Mouse (Mus musculus): ENCODE measurements around the gene Insl6.

Insl6 gene

GRCm38 (mm10) chr19:29354895-29355877 is 30.0 kb upstream of the Insl6 start:
- DNase-seq (ENCODE audit: low spot score), result peak; percentile 89

GRCm38 (mm10) chr19:29350991-29351390 is 25.8 kb upstream of the Insl6 start:
- DNase-seq (ENCODE audit: low spot score), result no peak

GRCm38 (mm10) chr19:29345636-29346035 is 20.5 kb upstream of the Insl6 start:
- DNase-seq (ENCODE audit: low spot score), result no peak

GRCm38 (mm10) chr19:29344868-29345267 is 19.7 kb upstream of the Insl6 start:
- no peak for DNase-seq (ENCODE audit: low spot score)

GRCm38 (mm10) chr19:29342281-29342680 is 17.1 kb upstream of the Insl6 start:
- no peak for DNase-seq (ENCODE audit: low spot score)

- DNase-seq (ENCODE audit: low spot score), result no peak
Measured at GRCm38 (mm10) chr19:29341029-29341428, 15.9 kb upstream of the Insl6 start.

- no peak for DNase-seq (ENCODE audit: low spot score)
Measured at GRCm38 (mm10) chr19:29336624-29337023, 11.5 kb upstream of the Insl6 start.

GRCm38 (mm10) chr19:29334068-29334745 is 9.1 kb upstream of the Insl6 start, which contains the start of gene Rln1:
Gene Rln1 (minus strand): TSS chr19:29334670.
- no peak for DNase-seq (ENCODE audit: low spot score)

GRCm38 (mm10) chr19:29326822-29327552 is 1.8 kb upstream of the Insl6 start:
- DNase-seq (ENCODE audit: low spot score), result no peak

- DNase-seq (ENCODE audit: low spot score), result no peak
Measured at GRCm38 (mm10) chr19:29326396-29326795, 1.2 kb upstream of the Insl6 start.

- no peak for DNase-seq (ENCODE audit: low spot score)
Measured at GRCm38 (mm10) chr19:29325852-29326180, 660 bp upstream of the Insl6 start.

- no peak for DNase-seq (ENCODE audit: low spot score)
Measured at GRCm38 (mm10) chr19:29323416-29324049, 1.6 kb downstream of the Insl6 start.

- DNase-seq (ENCODE audit: low spot score), result no peak
Measured at GRCm38 (mm10) chr19:29312661-29313060, 12.5 kb downstream of the Insl6 start.

GRCm38 (mm10) chr19:29311791-29312190 is 13.4 kb downstream of the Insl6 start:
- peak; percentile 21 for DNase-seq (ENCODE audit: low spot score)

GRCm38 (mm10) chr19:29308832-29309231 is 16.3 kb downstream of the Insl6 start:
- no peak for DNase-seq (ENCODE audit: low spot score)

GRCm38 (mm10) chr19:29302119-29302518 is 23.0 kb downstream of the Insl6 start:
- no peak for DNase-seq (ENCODE audit: low spot score)

- no peak for DNase-seq (ENCODE audit: low spot score)
Measured at GRCm38 (mm10) chr19:29300919-29301318, 24.2 kb downstream of the Insl6 start.

- DNase-seq (ENCODE audit: low spot score), result no peak
Measured at GRCm38 (mm10) chr19:29297366-29297765, 27.8 kb downstream of the Insl6 start.

GRCm38 (mm10) chr19:29296166-29296565 is 29.0 kb downstream of the Insl6 start:
- DNase-seq (ENCODE audit: low spot score), result no peak

- no peak for DNase-seq (ENCODE audit: low spot score)
Measured at GRCm38 (mm10) chr19:29294756-29295155, 30.4 kb downstream of the Insl6 start.

- no peak for DNase-seq (ENCODE audit: low spot score)
Measured at GRCm38 (mm10) chr19:29292546-29292945, 32.6 kb downstream of the Insl6 start.

- DNase-seq (ENCODE audit: low spot score), result no peak
Measured at GRCm38 (mm10) chr19:29291532-29291931, 33.6 kb downstream of the Insl6 start.

Measured in layer of hippocampus, adult 11-12 months (tissue).